Mouse (Mus musculus) brain, embryonic 18.5 days (tissue): ENCODE data around the gene Hist1h2ab.
"Not testable (repeated sequence)": the region's sequence is repeated elsewhere in the genome, so short reads cannot be mapped to it uniquely, and the experiment has no call there.

Source experiments
- DNase-seq: peaks from one replicate; pipeline ENCODE4 v3.0.0-alpha.2; 2012; ENCODE audit warnings: low read depth, low spot score

The Hist1h2ab gene

DNA sequence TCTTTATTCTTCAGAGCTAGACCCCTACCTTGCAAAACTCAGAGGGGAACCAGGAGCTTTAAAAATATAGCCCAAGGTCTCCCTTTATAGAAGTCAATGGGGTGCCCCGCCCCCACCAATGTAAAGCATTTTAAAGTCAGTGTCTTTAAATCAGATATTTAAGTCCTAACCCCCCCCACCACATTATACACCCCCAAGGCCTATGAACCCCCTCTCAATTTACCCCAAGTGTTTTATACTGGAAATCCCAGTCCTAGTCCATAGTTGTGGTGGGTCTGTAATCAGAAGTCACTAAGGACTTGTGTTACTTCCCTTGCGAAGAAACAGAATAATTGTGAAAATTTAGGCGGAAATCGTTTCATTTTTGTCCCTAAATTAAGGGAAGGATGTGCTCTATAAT, 12.9 kb upstream of the Hist1h2ab start:
- no peak for DNase-seq

GRCm38 (mm10) chr13:23738677-23739068, 12.3 kb upstream of the Hist1h2ab start, which contains the start of gene Hist1h1c:
Gene Hist1h1c (plus strand): TSS chr13:23738808.
- DNase-seq, result no peak

- DNase-seq, result peak; percentile 88
Observed at GRCm38 (mm10) chr13:23739069-23739921, 11.6 kb upstream of the Hist1h2ab start.

DNA sequence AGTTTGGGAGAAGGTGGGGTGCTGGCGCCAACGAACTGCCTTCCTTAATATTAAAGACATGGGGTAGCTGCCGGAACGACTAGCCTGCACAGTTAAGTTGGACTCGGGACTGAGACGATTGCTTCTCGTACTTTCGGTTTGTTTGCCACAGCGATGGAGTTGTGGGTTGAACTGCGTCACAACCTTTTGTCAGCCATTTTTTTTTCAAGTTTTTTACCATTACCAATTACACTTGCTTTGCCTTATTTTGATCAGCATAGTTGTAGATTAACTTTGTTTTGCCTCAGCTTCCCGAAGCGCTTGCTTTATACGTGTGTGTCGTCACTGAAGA, 11.0 kb upstream of the Hist1h2ab start:
- DNase-seq, result no peak

- DNase-seq, result no peak
Observed at GRCm38 (mm10) chr13:23740256-23740840, 10.6 kb upstream of the Hist1h2ab start.

- DNase-seq, result no peak
Observed at GRCm38 (mm10) chr13:23740910-23741309, 10.0 kb upstream of the Hist1h2ab start.

- DNase-seq, result no peak
Observed at GRCm38 (mm10) chr13:23742007-23742406, 8.9 kb upstream of the Hist1h2ab start.

GRCm38 (mm10) chr13:23743215-23743614, 7.7 kb upstream of the Hist1h2ab start:
- DNase-seq, result no peak

GRCm38 (mm10) chr13:23743963-23744362, 7.0 kb upstream of the Hist1h2ab start:
- no peak for DNase-seq

DNA sequence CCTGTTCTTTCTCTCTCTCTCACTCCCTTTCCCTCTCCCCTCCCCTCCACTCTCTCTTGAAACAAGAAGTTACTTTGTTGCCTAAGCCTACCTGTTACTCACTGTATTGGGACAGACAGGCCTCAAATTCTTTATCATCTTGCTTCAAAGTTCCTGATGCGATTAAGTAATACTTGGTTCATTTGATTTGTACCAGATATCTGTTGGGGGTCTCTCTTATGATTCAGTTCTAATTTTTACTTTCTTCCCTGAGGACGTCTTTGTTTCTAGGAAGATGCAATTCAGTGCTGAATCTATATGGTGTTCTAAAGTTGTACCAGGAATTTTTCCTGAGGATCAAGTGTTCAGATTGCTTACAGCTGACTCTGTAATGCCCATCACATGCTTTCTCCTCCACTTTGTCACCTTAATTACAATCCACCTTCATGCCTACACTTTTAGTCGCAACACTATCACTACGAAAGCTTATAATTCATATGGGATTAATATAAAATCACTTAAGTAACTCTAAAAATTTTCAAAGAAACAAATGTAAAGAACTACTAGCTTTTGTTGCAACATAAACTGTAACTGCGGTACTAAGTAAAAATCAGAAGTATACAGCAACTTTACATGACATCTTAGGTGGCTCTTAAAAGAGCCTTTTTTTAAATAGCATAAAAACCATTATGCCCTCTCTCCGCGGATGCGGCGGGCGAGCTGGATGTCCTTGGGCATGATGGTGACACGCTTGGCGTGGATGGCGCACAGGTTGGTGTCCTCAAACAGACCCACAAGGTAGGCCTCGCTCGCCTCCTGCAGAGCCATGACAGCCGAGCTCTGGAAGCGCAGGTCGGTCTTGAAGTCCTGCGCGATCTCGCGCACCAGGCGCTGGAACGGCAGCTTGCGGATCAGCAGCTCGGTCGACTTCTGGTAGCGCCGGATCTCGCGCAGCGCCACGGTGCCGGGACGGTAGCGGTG, 6.2 kb upstream of the Hist1h2ab start:
- no peak for DNase-seq

DNA sequence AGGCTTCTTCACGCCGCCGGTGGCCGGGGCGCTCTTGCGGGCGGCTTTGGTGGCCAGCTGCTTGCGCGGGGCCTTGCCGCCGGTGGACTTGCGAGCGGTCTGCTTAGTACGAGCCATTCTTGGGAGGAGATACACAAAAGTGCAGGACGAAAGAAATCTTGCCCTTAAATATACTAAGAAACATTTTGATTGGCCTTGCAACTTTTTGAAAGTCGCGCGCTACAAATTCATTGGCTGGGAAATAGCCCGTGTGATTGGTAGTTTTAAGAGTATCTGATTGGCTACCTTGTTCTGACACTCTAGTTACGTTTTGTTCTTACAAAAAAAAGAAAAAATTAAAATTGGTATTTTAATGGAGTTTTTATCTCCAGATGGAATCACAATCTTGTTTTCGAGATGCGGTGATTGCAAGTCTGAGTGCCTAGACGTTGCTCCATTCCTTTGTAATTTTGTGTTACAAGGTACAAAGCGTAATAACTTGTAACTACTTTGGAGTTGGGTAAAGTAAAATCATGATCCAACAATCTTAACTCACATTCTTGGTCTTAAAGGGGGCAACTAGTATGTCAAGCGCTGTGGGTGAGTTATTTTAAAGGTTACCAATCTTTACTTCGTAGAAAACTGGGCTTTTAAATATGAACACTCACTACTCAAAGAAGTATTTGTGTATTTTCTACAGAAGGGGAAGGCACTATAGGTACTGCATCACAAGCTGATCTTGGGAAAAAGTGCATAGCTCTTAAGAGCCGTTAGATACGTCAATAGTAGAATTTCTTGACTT, 5.4 kb upstream of the Hist1h2ab start, which contains the start of gene Hist1h3c:
TSS of gene Hist1h3c (minus strand) at position 222 of the 781 bp plus-strand sequence.
- DNase-seq, result no peak

DNA sequence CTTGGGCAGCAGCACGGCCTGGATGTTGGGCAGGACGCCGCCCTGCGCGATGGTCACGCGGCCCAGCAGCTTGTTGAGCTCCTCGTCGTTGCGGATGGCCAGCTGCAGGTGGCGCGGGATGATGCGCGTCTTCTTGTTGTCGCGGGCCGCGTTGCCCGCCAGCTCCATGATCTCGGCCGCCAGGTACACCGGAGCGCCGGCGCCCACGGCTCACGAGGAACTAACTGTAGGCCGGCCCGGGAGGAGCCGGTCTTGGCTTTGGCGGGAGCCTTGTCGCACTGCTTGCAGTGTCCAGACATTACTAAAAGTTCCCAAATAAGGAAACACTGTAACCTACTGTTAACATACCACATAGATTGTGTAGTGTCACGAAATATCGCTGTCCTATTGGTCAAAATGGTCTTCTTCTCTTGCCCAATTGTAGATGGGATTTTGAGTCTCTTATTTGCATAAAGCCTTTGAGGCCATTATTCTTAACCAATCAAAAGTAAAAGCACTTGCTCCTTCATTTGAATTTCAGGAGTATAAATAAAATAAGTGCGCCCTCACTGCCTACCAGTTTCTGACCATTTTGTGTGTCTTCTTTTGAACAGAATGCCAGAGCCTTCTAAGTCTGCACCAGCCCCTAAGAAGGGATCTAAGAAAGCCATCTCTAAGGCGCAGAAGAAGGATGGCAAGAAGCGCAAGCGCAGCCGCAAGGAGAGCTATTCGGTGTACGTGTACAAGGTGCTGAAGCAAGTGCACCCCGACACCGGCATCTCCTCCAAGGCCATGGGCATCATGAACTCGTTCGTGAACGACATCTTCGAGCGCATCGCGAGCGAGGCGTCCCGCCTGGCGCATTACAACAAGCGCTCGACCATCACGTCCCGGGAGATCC, 4.5 kb upstream of the Hist1h2ab start, which contains the start of gene Hist1h2bb:
TSS of gene Hist1h2bb (plus strand) at position 534 of the 880 bp plus-strand sequence.
- DNase-seq, result peak; percentile 91

DNA sequence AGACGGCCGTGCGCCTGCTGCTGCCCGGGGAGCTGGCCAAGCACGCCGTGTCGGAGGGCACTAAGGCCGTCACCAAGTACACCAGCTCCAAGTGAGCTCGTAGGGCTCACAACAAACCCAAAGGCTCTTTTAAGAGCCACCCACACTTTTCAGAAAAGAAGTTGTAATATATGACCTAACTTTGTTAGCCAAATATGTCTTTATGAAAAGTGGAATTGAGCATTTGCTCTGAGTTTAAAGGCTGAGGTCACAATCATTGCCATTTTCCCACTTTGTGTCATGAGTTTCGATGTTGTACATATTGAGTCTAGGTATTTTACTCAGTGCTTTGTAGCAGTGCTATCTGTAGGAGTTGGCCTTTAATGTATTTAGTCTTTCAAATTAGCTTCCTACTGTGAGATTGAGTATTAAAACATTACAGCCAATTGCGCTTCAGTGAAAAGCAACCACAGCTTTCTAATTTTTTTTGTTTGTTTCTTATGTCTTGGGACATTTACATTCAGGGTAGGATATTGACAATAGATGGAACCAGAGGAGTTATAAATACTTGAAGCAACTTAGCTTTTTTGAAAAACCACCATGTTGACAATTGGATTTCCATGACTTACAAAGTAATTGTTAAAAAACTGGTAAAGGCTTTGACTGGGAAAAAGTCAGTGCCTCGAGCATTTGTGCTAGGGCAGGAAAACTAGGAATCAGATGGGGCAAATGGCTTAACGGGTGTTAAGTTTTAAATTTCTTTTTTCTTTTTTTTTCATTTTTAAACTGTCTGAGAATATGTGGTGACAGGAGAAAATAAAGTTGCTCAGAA, 3.6 kb upstream of the Hist1h2ab start:
- DNase-seq, result no peak

- no peak for DNase-seq
Observed at GRCm38 (mm10) chr13:23747892-23748288, 3.0 kb upstream of the Hist1h2ab start.

DNA sequence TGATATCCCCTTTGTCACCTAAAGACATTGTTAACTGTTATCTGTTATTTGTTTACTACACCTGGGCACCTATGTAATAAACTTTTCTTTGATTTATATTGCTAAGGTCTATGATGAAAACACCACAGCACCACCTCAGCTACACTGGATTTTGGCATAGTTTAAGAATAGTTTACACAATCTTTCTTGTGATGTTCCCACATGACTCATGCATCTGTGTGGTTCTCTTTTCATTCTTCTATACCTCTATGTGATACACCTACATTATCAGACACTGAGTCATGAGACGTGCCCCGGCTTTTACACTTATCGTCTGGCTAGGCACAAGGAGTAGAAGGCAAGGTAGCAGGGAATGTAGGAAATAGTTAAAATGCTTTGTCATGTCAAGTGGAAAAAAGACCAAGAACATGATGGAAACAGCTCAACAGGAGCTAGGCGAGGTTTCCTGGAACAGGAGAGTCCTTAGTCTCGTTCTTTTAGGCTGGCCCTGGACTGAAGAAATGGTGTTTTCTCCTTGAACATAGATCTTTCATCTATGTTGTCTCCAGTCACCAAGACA, 1.3 kb upstream of the Hist1h2ab start:
- DNase-seq, result no peak

DNA sequence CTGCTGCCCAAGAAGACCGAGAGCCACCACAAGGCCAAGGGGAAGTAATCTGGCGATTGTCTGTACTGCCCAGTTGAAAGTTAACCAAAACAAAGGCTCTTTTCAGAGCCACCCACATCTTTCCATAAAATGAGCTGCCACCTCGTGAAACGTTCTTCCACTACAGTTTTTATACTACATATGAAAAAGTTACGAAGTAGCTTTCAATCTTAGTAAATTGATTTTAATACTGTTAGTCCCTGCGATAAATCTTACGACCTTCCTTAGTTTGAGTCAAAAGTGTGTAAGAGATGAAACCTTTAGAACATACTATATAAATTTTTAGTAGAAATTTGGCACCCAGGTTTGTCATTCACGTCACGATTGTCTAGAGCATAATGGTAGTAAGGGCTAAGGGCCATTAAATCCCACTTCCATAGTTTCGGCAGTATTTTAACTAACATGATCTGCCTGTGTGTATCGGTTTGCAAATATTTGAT, 591 bp downstream of the Hist1h2ab start:
- DNase-seq, result no peak

DNA sequence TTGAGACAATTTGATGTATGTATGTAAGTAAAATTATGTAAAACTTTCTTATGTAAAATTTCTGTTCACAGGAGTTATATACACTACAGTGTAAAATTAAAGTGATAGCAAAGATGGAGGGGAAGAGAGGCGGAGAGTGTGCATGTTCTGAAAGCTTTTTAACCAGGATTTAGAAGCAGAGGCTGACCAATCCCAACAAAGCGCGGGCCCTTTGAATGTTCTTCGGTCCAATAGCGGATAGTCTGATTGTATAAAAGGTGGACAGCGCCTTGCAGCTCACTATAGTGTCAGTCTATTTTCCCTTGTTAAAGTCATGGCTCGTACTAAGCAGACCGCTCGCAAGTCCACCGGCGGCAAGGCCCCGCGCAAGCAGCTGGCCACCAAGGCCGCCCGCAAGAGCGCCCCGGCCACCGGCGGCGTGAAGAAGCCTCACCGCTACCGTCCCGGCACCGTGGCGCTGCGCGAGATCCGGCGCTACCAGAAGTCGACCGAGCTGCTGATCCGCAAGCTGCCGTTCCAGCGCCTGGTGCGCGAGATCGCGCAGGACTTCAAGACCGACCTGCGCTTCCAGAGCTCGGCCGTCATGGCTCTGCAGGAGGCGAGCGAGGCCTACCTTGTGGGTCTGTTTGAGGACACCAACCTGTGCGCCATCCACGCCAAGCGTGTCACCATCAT, 1.3 kb downstream of the Hist1h2ab start, which contains the start of gene Hist1h3b:
TSS of gene Hist1h3b (plus strand) at position 201 of the 675 bp plus-strand sequence.
- not testable (repeated sequence) for DNase-seq

- no peak for DNase-seq
Observed at GRCm38 (mm10) chr13:23752742-23753172, 1.8 kb downstream of the Hist1h2ab start.
